Mouse (Mus musculus): ENCODE results near the gene Hecw2. TPM values are rescaled to one million over a fixed set of nuclear protein-coding genes. Genes with fewer than 3 reads are reported as not detected.

Gene Hecw2
- polyA plus RNA-seq, 1 experiment: 9.0 TPM

- DNase-seq: no peak
- Histone ChIP-seq H3K4me3 (replicated peaks; ENCODE audit: insufficient read depth, low read depth, low read length) (no peak overlapping the region), H3K4me1 (ENCODE audit: control insufficient read depth, insufficient read depth, low read length) (peaks cover 7% of the 10 kb centered on the region), H3K27ac (ENCODE audit: insufficient read depth, low read length) (no peak overlapping the region), H3K27me3 (ENCODE audit: control insufficient read depth, insufficient read depth, low read length) (no peaks in the 10 kb centered on the region)
- 77% methylated on average over 6 of the region's 6 CpGs for WGBS
- no peak for TF ChIP-seq CTCF (IDR thresholded peaks at IDR 0.05; ENCODE audit: borderline replicate concordance, insufficient read depth, low read depth, low read length)
- TF ChIP-seq POLR2A (IDR thresholded peaks at IDR 0.05; ENCODE audit: borderline replicate concordance, insufficient read depth, low read length): no peak
Measured at GRCm38 (mm10) chr1:54009418-54010064, 185.4 kb downstream of the Hecw2 start.

- 83% methylated on average over 5 of the region's 5 CpGs for WGBS
- Histone ChIP-seq H3K4me1 (ENCODE audit: control insufficient read depth, insufficient read depth, low read length) (peaks cover 2% of the 10 kb centered on the region; the same call in 1 of the 2 replicates), H3K27me3 (ENCODE audit: control insufficient read depth, insufficient read depth, low read length) (no peaks in the 10 kb centered on the region), H3K4me3 (replicated peaks; ENCODE audit: insufficient read depth, low read depth, low read length) (no peak overlapping the region), H3K27ac (ENCODE audit: insufficient read depth, low read length) (no peak overlapping the region)
- no peak for DNase-seq
- no peak for TF ChIP-seq POLR2A (IDR thresholded peaks at IDR 0.05; ENCODE audit: borderline replicate concordance, insufficient read depth, low read length)
Measured at GRCm38 (mm10) chr1:54005860-54006386, 189.0 kb downstream of the Hecw2 start.

DNA sequence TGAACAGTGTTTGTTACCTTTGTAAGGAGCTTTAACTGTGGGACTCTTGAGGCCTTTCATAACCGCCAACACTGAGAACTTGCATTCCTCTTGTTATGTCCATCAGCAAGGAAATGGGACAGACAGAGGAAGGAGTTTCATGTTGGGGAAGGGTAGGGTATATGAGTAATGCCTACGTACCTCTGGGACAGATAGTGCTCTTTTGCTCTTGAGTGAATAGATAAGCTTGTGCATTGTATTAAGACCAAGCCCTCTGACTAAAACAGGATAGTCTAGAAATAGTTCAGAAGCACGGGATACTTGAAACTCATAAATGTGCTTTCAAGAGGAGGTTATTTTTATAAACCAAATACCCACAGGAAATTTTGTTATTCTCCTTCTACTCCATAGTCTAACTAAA, 191.7 kb downstream of the Hecw2 start:
- Histone ChIP-seq H3K27me3 (ENCODE audit: control insufficient read depth, insufficient read depth, low read length) (no peaks in the 10 kb centered on the region), H3K4me3 (replicated peaks; ENCODE audit: insufficient read depth, low read depth, low read length) (no peak overlapping the region), H3K27ac (ENCODE audit: insufficient read depth, low read length) (no peak overlapping the region), H3K4me1 (ENCODE audit: control insufficient read depth, insufficient read depth, low read length) (no peaks in the 10 kb centered on the region)
- DNase-seq: no peak
- no peak for TF ChIP-seq POLR2A (IDR thresholded peaks at IDR 0.05; ENCODE audit: borderline replicate concordance, insufficient read depth, low read length)
- TF ChIP-seq CTCF (IDR thresholded peaks at IDR 0.05; ENCODE audit: borderline replicate concordance, insufficient read depth, low read depth, low read length): no peak
- WGBS: 82% methylated on average over 3 of the region's 3 CpGs

DNA sequence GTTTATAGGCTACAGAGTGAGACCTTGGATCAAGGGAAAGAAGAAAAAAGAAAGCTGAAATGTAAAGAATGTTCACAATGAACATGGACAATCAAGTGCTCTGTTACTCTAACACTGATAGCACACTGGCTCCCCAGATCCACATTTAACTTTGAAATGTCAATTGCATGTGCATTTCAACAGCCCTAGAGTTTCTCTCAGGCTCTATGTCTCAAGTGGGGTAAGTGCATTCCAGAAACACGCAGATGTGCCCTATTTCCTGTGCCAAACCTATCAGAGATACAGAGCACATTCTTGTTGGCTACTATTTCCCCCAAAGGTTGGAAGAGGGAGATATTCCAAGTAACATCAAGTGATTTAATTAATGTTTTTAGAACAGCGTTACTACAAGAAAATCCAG, 192.9 kb downstream of the Hecw2 start:
- H3K27me3 ChIP-seq (ENCODE audit: control insufficient read depth, insufficient read depth, low read length): no peaks in the 10 kb centered on the region
- H3K4me3 ChIP-seq (replicated peaks; ENCODE audit: insufficient read depth, low read depth, low read length): no peak overlapping the region
- no peak overlapping the region for H3K27ac ChIP-seq (ENCODE audit: insufficient read depth, low read length)
- no peak for TF ChIP-seq CTCF (IDR thresholded peaks at IDR 0.05; ENCODE audit: borderline replicate concordance, insufficient read depth, low read depth, low read length)
- no peak for TF ChIP-seq POLR2A (IDR thresholded peaks at IDR 0.05; ENCODE audit: borderline replicate concordance, insufficient read depth, low read length)
- DNase-seq: no peak
- H3K4me1 ChIP-seq (ENCODE audit: control insufficient read depth, insufficient read depth, low read length): no peaks in the 10 kb centered on the region
- 76% methylated on average over 2 of the region's 2 CpGs for WGBS

GRCm38 (mm10) chr1:53997239-53997638, 197.7 kb downstream of the Hecw2 start:
- H3K4me3 ChIP-seq (replicated peaks; ENCODE audit: insufficient read depth, low read depth, low read length): no peak overlapping the region
- TF ChIP-seq POLR2A (IDR thresholded peaks at IDR 0.05; ENCODE audit: borderline replicate concordance, insufficient read depth, low read length): no peak
- TF ChIP-seq CTCF (IDR thresholded peaks at IDR 0.05; ENCODE audit: borderline replicate concordance, insufficient read depth, low read depth, low read length): no peak
- no peak for DNase-seq
- peaks cover 7% of the 10 kb centered on the region; the same call in 1 of the 2 replicates for H3K4me1 ChIP-seq (ENCODE audit: control insufficient read depth, insufficient read depth, low read length)
- no peak overlapping the region for H3K27ac ChIP-seq (ENCODE audit: insufficient read depth, low read length)
- WGBS: 90% methylated on average over 1 of the region's 1 CpGs
- no peaks in the 10 kb centered on the region for H3K27me3 ChIP-seq (ENCODE audit: control insufficient read depth, insufficient read depth, low read length)

GRCm38 (mm10) chr1:53986185-53986892, 208.6 kb downstream of the Hecw2 start:
- Histone ChIP-seq H3K4me1 (ENCODE audit: control insufficient read depth, insufficient read depth, low read length) (peaks cover 3% of the 10 kb centered on the region; the same call in 1 of the 2 replicates), H3K27ac (ENCODE audit: insufficient read depth, low read length) (no peak overlapping the region), H3K27me3 (ENCODE audit: control insufficient read depth, insufficient read depth, low read length) (no peaks in the 10 kb centered on the region), H3K4me3 (replicated peaks; ENCODE audit: insufficient read depth, low read depth, low read length) (no peak overlapping the region)
- 39% methylated on average over 8 of the region's 8 CpGs for WGBS
- TF ChIP-seq CTCF (IDR thresholded peaks at IDR 0.05; ENCODE audit: borderline replicate concordance, insufficient read depth, low read depth, low read length) (no peak), POLR2A (IDR thresholded peaks at IDR 0.05; ENCODE audit: borderline replicate concordance, insufficient read depth, low read length) (no peak)
- peak in 1 of 2 experiments; percentile 15 for DNase-seq

GRCm38 (mm10) chr1:53978514-53978831, 216.5 kb downstream of the Hecw2 start:
- TF ChIP-seq POLR2A (IDR thresholded peaks at IDR 0.05; ENCODE audit: borderline replicate concordance, insufficient read depth, low read length) (no peak), CTCF (IDR thresholded peaks at IDR 0.05; ENCODE audit: borderline replicate concordance, insufficient read depth, low read depth, low read length) (no peak)
- Histone ChIP-seq H3K27me3 (ENCODE audit: control insufficient read depth, insufficient read depth, low read length) (no peaks in the 10 kb centered on the region), H3K4me1 (ENCODE audit: control insufficient read depth, insufficient read depth, low read length) (peaks cover 7% of the 10 kb centered on the region), H3K4me3 (replicated peaks; ENCODE audit: insufficient read depth, low read depth, low read length) (no peak overlapping the region), H3K27ac (ENCODE audit: insufficient read depth, low read length) (no peak overlapping the region)
- DNase-seq: no peak
- 32% methylated on average over 2 of the region's 2 CpGs for WGBS
